Mouse (Mus musculus) MEL (cell line): ENCODE measurements at regions not wholly inside any gene's neighbourhood (a gene's known extent, or its start where the extent isn't known, plus 50 kb on each side); places are given as distances from the start of the nearest gene placed in this dataset.

ENCODE experiments used
- DNase-seq: peaks from one replicate; pipeline ENCODE4 v3.0.0; 2011; ENCODE audit warnings: low read depth, low spot score
- H3K27ac ChIP-seq: 2 replicates; pipeline ENCODE4 v1.5.1; 2012; ENCODE audit warnings: low read depth, mild to moderate bottlenecking, control low read depth, low read length, moderate library complexity; ENCODE audit not compliant: control insufficient read depth
- H3K27me3 ChIP-seq, 2 experiments: fragments of 150-350 bp in 1 of 2; sonication (generic) in 1 of 2; 2 replicates each; pipeline ENCODE4 v1.6.1; 2012; ENCODE audit warnings: low read length in 2 of 2, mild to moderate bottlenecking in 2 of 2, improper control_type of control experiment in 1 of 2, moderate library complexity in 1 of 2; ENCODE audit not compliant: insufficient read depth in 2 of 2, control insufficient read depth in 1 of 2
- H3K36me3 ChIP-seq, 2 experiments: 2 replicates each; pipeline ENCODE4 v1.6.1; 2012 to 2014; ENCODE audit warnings: low read length in 2 of 2, improper control_type of control experiment in 1 of 2, inconsistent platforms in 1 of 2, mild to moderate bottlenecking in 1 of 2; ENCODE audit not compliant: insufficient read depth in 2 of 2, control insufficient read depth in 1 of 2
- H3K4me1 ChIP-seq, 2 experiments: fragments of 150-350 bp in 1 of 2; sonication (generic) in 1 of 2; 2 replicates each; pipeline ENCODE4 v1.6.1; 2012; ENCODE audit warnings: low read length in 2 of 2, improper control_type of control experiment in 1 of 2, mild to moderate bottlenecking in 1 of 2; ENCODE audit not compliant: insufficient read depth in 2 of 2, control insufficient read depth in 1 of 2
- H3K4me3 ChIP-seq, 2 experiments: fragments of 150-350 bp in 1 of 2; sonication (generic) in 1 of 2; 2 replicates each; pipeline ENCODE4 v1.5.1; 2012; ENCODE audit warnings: low read depth in 2 of 2, low read length in 2 of 2, mild to moderate bottlenecking in 2 of 2, moderate library complexity in 2 of 2, control low read depth in 1 of 2, improper control_type of control experiment in 1 of 2; ENCODE audit not compliant: control insufficient read depth in 1 of 2, insufficient read depth in 1 of 2
- H3K79me2 ChIP-seq: 2 replicates; pipeline ENCODE4 v1.6.1; 2012; ENCODE audit warnings: mild to moderate bottlenecking, low read length, moderate library complexity; ENCODE audit not compliant: control insufficient read depth, poor library complexity, insufficient read depth
- H3K9ac ChIP-seq: 2 replicates; pipeline ENCODE4 v1.6.1; 2012; ENCODE audit warnings: low read depth, mild to moderate bottlenecking, control low read depth, low read length, moderate library complexity; ENCODE audit not compliant: control insufficient read depth, poor library complexity, severe bottlenecking
- H3K9me3 ChIP-seq: fragments of 150-350 bp; sonication (generic); replicated peaks from 2 replicates; pipeline ENCODE4 v1.6.1; 2012; ENCODE audit warnings: mild to moderate bottlenecking, low read length, improper control_type of control experiment, moderate library complexity; ENCODE audit not compliant: insufficient read depth
- CHD2 ChIP-seq: IDR thresholded peaks from 2 replicates; pipeline ENCODE4 v1.6.1; 2011; ENCODE audit warnings: low read length, improper control_type of control experiment
- CTCF ChIP-seq, 3 experiments: IDR thresholded peaks in 2 of 3; conservative IDR thresholded peaks in 1 of 3; 2 replicates each; pipeline ENCODE4 v1.5.1; 2011 to 2012; ENCODE audit warnings: low read length in 3 of 3, low read depth in 2 of 3, mild to moderate bottlenecking in 2 of 3, improper control_type of control experiment in 1 of 3, inconsistent platforms in 1 of 3, mixed read lengths in 1 of 3, moderate library complexity in 1 of 3; ENCODE audit not compliant: control insufficient read depth in 1 of 3, insufficient read depth in 1 of 3, poor library complexity in 1 of 3, severe bottlenecking in 1 of 3
- ELF1 ChIP-seq: IDR thresholded peaks from 2 replicates; pipeline ENCODE4 v1.6.1; 2014; ENCODE audit warnings: low read depth, mild to moderate bottlenecking, inconsistent platforms, low read length, improper control_type of control experiment, moderate library complexity
- EP300 ChIP-seq, 2 experiments: IDR thresholded peaks; 2 replicates each; pipeline ENCODE4 v1.6.1; 2011; ENCODE audit warnings: improper control_type of control experiment in 2 of 2, low read length in 2 of 2, low read depth in 1 of 2, mild to moderate bottlenecking in 1 of 2
- ETS1 ChIP-seq: IDR thresholded peaks from 2 replicates; pipeline ENCODE4 v1.6.1; 2012; ENCODE audit warnings: low read depth, mild to moderate bottlenecking, inconsistent platforms, low read length, improper control_type of control experiment, moderate library complexity
- HCFC1 ChIP-seq: IDR thresholded peaks from 2 replicates; pipeline ENCODE4 v1.6.1; 2012; ENCODE audit warnings: low read depth, mild to moderate bottlenecking, inconsistent platforms, low read length, improper control_type of control experiment, moderate library complexity
- JUND ChIP-seq: IDR thresholded peaks from 2 replicates; pipeline ENCODE4 v1.6.1; 2011; ENCODE audit warnings: low read depth, mild to moderate bottlenecking, improper control_type of control experiment, low read length
- MAX ChIP-seq: IDR thresholded peaks from 2 replicates; pipeline ENCODE4 v1.6.1; 2011; ENCODE audit warnings: low read length, improper control_type of control experiment
- MYB ChIP-seq: IDR thresholded peaks from 2 replicates; pipeline ENCODE4 v1.6.1; 2011; ENCODE audit warnings: mild to moderate bottlenecking, low read depth, low read length, improper control_type of control experiment
- MYC ChIP-seq: IDR thresholded peaks from 2 replicates; pipeline ENCODE4 v1.6.1; 2011; ENCODE audit warnings: low read depth, mild to moderate bottlenecking, low read length, improper control_type of control experiment, moderate library complexity
- NRF1 ChIP-seq: IDR thresholded peaks from 2 replicates; pipeline ENCODE4 v1.6.1; 2014; ENCODE audit warnings: low read depth, mild to moderate bottlenecking, inconsistent platforms, low read length, improper control_type of control experiment, moderate library complexity; ENCODE audit not compliant: poor library complexity, insufficient read depth, severe bottlenecking
- POLR2A ChIP-seq, 2 experiments: IDR thresholded peaks; 2 replicates each; pipeline ENCODE4 v1.6.1; 2011 to 2012; ENCODE audit warnings: low read length in 2 of 2, mild to moderate bottlenecking in 2 of 2, control low read depth in 1 of 2, improper control_type of control experiment in 1 of 2, low read depth in 1 of 2, moderate library complexity in 1 of 2; ENCODE audit not compliant: control insufficient read depth in 1 of 2, insufficient read depth in 1 of 2, poor library complexity in 1 of 2
- POLR2AphosphoS5 ChIP-seq: IDR thresholded peaks from 2 replicates; pipeline ENCODE4 v1.6.1; 2012; ENCODE audit warnings: low read depth, borderline replicate concordance, mild to moderate bottlenecking, inconsistent platforms, low read length, moderate library complexity, mixed read lengths
- RAD21 ChIP-seq: IDR thresholded peaks from 2 replicates; pipeline ENCODE4 v1.6.1; 2011; ENCODE audit warnings: mild to moderate bottlenecking, low read depth, low read length, improper control_type of control experiment
- RCOR1 ChIP-seq: IDR thresholded peaks from 2 replicates; pipeline ENCODE4 v1.6.1; 2012; ENCODE audit warnings: low read depth, mild to moderate bottlenecking, inconsistent platforms, low read length, improper control_type of control experiment
- SIN3A ChIP-seq: IDR thresholded peaks from 2 replicates; pipeline ENCODE4 v1.6.1; 2012; ENCODE audit warnings: low read length, improper control_type of control experiment, inconsistent platforms
- TAL1 ChIP-seq: IDR thresholded peaks from 2 replicates; pipeline ENCODE4 v1.6.1; 2012; ENCODE audit warnings: mild to moderate bottlenecking, inconsistent platforms, low read length, moderate library complexity, mixed read lengths
- TBP ChIP-seq: IDR thresholded peaks from 2 replicates; pipeline ENCODE4 v1.8.0; 2011; ENCODE audit warnings: low read depth, low read length, improper control_type of control experiment
- TCF12 ChIP-seq: IDR thresholded peaks from 2 replicates; pipeline ENCODE4 v1.6.1; 2014; ENCODE audit warnings: low read depth, mild to moderate bottlenecking, inconsistent platforms, low read length, improper control_type of control experiment, moderate library complexity
- USF1 ChIP-seq: IDR thresholded peaks from 2 replicates; pipeline ENCODE4 v1.6.1; 2014; ENCODE audit warnings: low read depth, mild to moderate bottlenecking, inconsistent platforms, low read length, improper control_type of control experiment, moderate library complexity
- ZC3H11A ChIP-seq: IDR thresholded peaks from 2 replicates; pipeline ENCODE4 v1.6.1; 2012; ENCODE audit warnings: low read depth, mild to moderate bottlenecking, inconsistent platforms, low read length, improper control_type of control experiment
- ZNF384 ChIP-seq: IDR thresholded peaks from 2 replicates; pipeline ENCODE4 v1.6.1; 2012; ENCODE audit warnings: low read depth, mild to moderate bottlenecking, inconsistent platforms, low read length, improper control_type of control experiment

DNA sequence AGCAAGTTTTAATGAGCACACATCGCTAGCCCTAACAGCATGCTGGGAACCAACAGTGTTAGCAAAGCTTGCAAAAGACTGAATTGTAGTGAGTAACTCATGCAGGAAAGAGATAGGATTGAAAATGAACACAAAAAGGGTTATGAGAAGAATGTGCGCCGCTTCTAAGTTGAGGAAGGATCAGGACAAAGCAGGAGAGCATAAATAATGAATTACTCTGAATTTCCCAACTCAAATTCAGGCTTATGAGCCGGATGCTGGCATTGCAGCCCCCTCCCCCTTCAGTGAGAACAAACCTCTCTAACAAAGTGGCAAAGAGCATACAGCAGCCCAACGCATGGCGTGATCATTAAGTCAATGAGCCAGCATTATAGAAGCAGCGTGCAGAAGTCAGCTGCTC, 243.6 kb upstream of the Clec14a start:
- TF ChIP-seq ZC3H11A (no peak), JUND (no peak), RCOR1 (no peak), USF1 (no peak), MAX (no peak), MYB (no peak), ETS1 (no peak)
- no peaks in the 10 kb centered on the region for H3K79me2 ChIP-seq
- H3K27ac ChIP-seq = no peak overlapping the region
- DNase-seq = no peak
- no peaks in the 10 kb centered on the region for H3K9me3 ChIP-seq
- no peaks in the 10 kb centered on the region for H3K36me3 ChIP-seq
- H3K9ac ChIP-seq = no peak overlapping the region
- H3K27me3 ChIP-seq = no peaks in the 10 kb centered on the region
- no peak overlapping the region for H3K4me3 ChIP-seq
- H3K4me1 ChIP-seq = no peaks in the 10 kb centered on the region

GRCm38 (mm10) chr12:58504283-58504682, 235.2 kb upstream of the Clec14a start:
- Histone ChIP-seq H3K36me3 (no peaks in the 10 kb centered on the region), H3K27ac (no peak overlapping the region), H3K4me1 (no peaks in the 10 kb centered on the region), H3K9me3 (no peaks in the 10 kb centered on the region), H3K4me3 (no peak overlapping the region), H3K79me2 (no peaks in the 10 kb centered on the region), H3K27me3 (no peaks in the 10 kb centered on the region), H3K9ac (no peak overlapping the region)
- DNase-seq = no peak
- TF ChIP-seq ZNF384 = no peak
- TF ChIP-seq JUND = no peak
- no peak for TF ChIP-seq ZC3H11A
- TF ChIP-seq MYB = no peak
- TF ChIP-seq EP300 (IDR thresholded peaks at IDR 0.05; ENCODE audit: low read depth in 1 of 2, low read length in 2 of 2) = no peak
- TF ChIP-seq USF1 = no peak
- no peak for TF ChIP-seq POLR2A (IDR thresholded peaks at IDR 0.05; ENCODE audit: control insufficient read depth in 1 of 2, insufficient read depth in 1 of 2, low read depth in 1 of 2, low read length in 2 of 2, poor library complexity in 1 of 2)
- TF ChIP-seq TBP = no peak
- no peak for TF ChIP-seq SIN3A
- TF ChIP-seq MYC = no peak
- TF ChIP-seq HCFC1 = no peak
- TF ChIP-seq CTCF (IDR thresholded peaks at IDR 0.05 in 2 of 3, conservative IDR thresholded peaks at IDR 0.05 in 1 of 3; ENCODE audit: control insufficient read depth in 1 of 3, insufficient read depth in 1 of 3, low read depth in 2 of 3, low read length in 3 of 3, poor library complexity in 1 of 3, severe bottlenecking in 1 of 3) = no peak
- no peak for TF ChIP-seq TCF12
- TF ChIP-seq ELF1 = no peak

- no peak overlapping the region for H3K27ac ChIP-seq
- no peak overlapping the region for H3K9ac ChIP-seq
- H3K36me3 ChIP-seq = no peaks in the 10 kb centered on the region
- H3K27me3 ChIP-seq = no peaks in the 10 kb centered on the region
- TF ChIP-seq ELF1 (no peak), POLR2AphosphoS5 (no peak), ZC3H11A (no peak), RAD21 (no peak), TAL1 (no peak), EP300 (IDR thresholded peaks at IDR 0.05; ENCODE audit: low read depth in 1 of 2, low read length in 2 of 2) (no peak), CHD2 (no peak), NRF1 (no peak)
- no peaks in the 10 kb centered on the region for H3K9me3 ChIP-seq
- no peaks in the 10 kb centered on the region for H3K4me1 ChIP-seq
- no peak overlapping the region for H3K4me3 ChIP-seq
- H3K79me2 ChIP-seq = no peaks in the 10 kb centered on the region
- DNase-seq = no peak
Observed at GRCm38 (mm10) chr12:58474181-58474580, 205.1 kb upstream of the Clec14a start.
